Mouse (Mus musculus): ENCODE data around the gene Spsb4. TPM values are rescaled to one million over a fixed set of nuclear protein-coding genes. Genes with fewer than 3 reads are reported as not detected.

The Spsb4 gene
- total and polyA plus RNA-seq, 3 experiments: not detected

DNA sequence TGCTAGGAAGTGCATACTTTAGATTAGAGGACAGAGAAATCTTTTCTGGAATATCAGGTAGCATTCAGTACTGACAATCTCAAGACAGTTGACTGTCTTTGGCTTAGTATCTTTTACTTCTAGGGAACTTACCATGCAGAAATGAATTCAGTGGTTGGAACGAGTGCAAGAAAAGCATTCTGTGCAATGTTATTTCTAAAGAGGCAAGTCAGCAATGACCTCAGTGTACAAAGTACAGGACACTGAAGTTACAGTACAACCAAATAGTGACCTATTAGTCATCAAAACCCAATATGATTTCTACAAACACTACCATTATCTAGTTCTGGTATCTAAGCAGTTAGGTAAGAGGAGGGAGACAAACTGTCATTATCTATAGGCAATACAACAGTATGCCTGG, 51.1 kb downstream of the Spsb4 start:
- Histone ChIP-seq H3K27me3 (ENCODE audit: insufficient read depth, low read length) (no peaks in the 10 kb centered on the region), H3K9me3 (replicated peaks) (no peaks in the 10 kb centered on the region), H3K4me1 (ENCODE audit: insufficient read depth, low read depth, low read length) (no peaks in the 10 kb centered on the region), H3K4me3 (ENCODE audit: low read depth, low read length) (no peak overlapping the region), H3K36me3 (replicated peaks) (no peaks in the 10 kb centered on the region)
- no peak for ATAC-seq (ENCODE audit: extremely low read depth, insufficient number of reproducible peaks, low FRiP score, poor library complexity, severe bottlenecking)
- no peak for DNase-seq (ENCODE audit: low spot score)
- TF ChIP-seq CTCF (IDR thresholded peaks at IDR 0.05; ENCODE audit: low read depth, low read length) (no peak), TAL1 (conservative IDR thresholded peaks at IDR 0.05; ENCODE audit: low read depth, low read length) (no peak), GATA2 (IDR thresholded peaks at IDR 0.05; ENCODE audit: borderline replicate concordance, low read depth, low read length) (no peak), POLR2AphosphoS5 (IDR thresholded peaks at IDR 0.05; ENCODE audit: insufficient replicate concordance, low read depth, low read length) (no peak), GATA1 (IDR thresholded peaks at IDR 0.05; ENCODE audit: borderline replicate concordance, low read length) (no peak)

DNA sequence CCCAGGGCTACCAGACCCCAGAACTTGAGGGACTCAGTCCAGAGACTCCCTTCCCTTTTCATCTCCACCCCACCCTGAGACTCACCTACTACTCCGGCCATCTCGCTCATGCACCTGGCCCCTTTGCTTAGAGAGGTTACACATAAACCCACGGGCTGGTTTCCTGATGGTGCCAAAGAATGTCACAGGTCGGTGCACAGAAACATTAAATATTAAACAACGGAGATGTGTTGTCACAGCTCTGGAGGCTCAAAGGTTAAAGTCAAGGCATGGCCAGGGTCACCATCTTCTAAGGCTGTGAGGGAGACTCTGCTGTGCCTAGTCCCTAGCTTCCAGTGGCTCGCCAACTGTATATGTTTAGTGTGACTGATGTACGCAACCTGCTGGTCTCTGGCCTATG, 52.2 kb downstream of the Spsb4 start:
- Histone ChIP-seq H3K4me1 (ENCODE audit: insufficient read depth, low read depth, low read length) (no peaks in the 10 kb centered on the region), H3K36me3 (replicated peaks) (no peaks in the 10 kb centered on the region), H3K4me3 (ENCODE audit: low read depth, low read length) (no peak overlapping the region), H3K9me3 (replicated peaks) (no peaks in the 10 kb centered on the region; the same call in 1 of the 2 replicates), H3K27me3 (ENCODE audit: insufficient read depth, low read length) (no peaks in the 10 kb centered on the region)
- no peak for DNase-seq (ENCODE audit: low spot score)
- ATAC-seq (ENCODE audit: extremely low read depth, insufficient number of reproducible peaks, low FRiP score, poor library complexity, severe bottlenecking): no peak
- TF ChIP-seq CTCF (IDR thresholded peaks at IDR 0.05; ENCODE audit: low read depth, low read length) (no peak), GATA1 (IDR thresholded peaks at IDR 0.05; ENCODE audit: borderline replicate concordance, low read length) (no peak), TAL1 (conservative IDR thresholded peaks at IDR 0.05; ENCODE audit: low read depth, low read length) (no peak)

DNA sequence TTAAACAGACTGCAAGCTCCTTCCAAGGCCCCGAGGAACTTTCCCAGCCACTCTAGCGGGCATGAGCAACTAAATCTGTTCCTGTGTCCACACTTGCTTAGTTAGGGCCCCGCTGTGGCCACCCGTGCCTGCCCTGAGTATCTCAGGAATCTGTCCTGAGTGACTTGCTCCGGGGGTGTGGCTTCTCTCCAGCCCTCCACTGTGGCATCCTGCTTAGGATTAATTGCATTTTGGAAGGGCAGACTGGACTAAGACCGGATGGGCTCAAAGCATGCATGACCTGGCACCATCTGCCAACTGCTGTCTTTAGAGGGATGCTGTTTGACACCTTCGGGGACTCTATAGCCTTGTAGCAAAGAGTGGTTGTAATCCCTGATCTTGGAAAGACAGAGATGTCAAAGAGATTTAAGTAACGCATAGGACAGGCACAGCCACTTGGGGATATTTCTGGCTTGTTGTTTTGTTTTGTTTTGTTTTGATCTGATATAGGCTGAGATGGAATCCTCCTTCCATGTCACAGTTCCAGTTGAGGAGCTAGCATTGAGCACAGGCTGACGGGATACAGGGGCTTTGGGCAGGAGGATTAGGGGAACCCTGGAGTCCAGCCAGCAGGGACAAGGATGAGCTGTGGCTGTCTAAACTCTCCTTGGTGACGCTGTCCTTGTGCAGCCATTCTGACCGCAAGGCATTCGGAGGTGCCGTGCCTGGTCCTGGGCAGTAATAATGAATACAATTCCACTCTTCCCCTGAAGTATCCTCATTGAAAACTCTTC, 55.0 kb downstream of the Spsb4 start:
- DNase-seq (ENCODE audit: low spot score) (no peak), ATAC-seq (ENCODE audit: extremely low read depth, insufficient number of reproducible peaks, low FRiP score, poor library complexity, severe bottlenecking) (no peak)
- H3K27me3 ChIP-seq (ENCODE audit: insufficient read depth, low read length): no peaks in the 10 kb centered on the region
- no peaks in the 10 kb centered on the region for H3K36me3 ChIP-seq (replicated peaks)
- TF ChIP-seq CTCF (IDR thresholded peaks at IDR 0.05; ENCODE audit: low read depth, low read length): no peak
- no peak for TF ChIP-seq GATA1 (IDR thresholded peaks at IDR 0.05; ENCODE audit: borderline replicate concordance, low read length)
- TF ChIP-seq GATA2 (IDR thresholded peaks at IDR 0.05; ENCODE audit: borderline replicate concordance, low read depth, low read length): no peak
- no peak for TF ChIP-seq POLR2AphosphoS5 (IDR thresholded peaks at IDR 0.05; ENCODE audit: insufficient replicate concordance, low read depth, low read length)
- TF ChIP-seq TAL1 (conservative IDR thresholded peaks at IDR 0.05; ENCODE audit: low read depth, low read length): no peak
- no peaks in the 10 kb centered on the region; the same call in 1 of the 2 replicates for H3K9me3 ChIP-seq (replicated peaks)
- no peak overlapping the region for H3K4me3 ChIP-seq (ENCODE audit: low read depth, low read length)
- no peaks in the 10 kb centered on the region for H3K4me1 ChIP-seq (ENCODE audit: insufficient read depth, low read depth, low read length)

DNA sequence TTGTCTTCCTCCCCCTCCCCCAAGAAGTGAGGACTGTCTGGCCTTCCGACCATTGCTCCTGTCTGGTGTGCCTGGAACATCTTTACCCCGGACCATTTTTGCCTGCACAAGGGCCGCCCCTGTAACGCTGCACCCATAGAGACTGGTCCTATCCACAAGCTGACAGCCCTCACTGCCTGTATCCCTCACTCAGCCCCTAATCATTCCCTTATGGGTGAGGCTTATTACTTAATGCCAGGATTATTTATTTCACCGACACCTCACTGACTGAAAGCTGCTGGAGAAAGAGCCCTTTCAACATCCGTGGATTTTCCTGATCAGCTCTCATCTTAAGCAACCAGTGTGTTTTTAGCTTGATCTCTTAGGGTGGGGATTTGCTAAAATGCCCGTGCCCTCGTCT, 55.9 kb downstream of the Spsb4 start:
- TF ChIP-seq TAL1 (conservative IDR thresholded peaks at IDR 0.05; ENCODE audit: low read depth, low read length): no peak
- no peak for TF ChIP-seq POLR2AphosphoS5 (IDR thresholded peaks at IDR 0.05; ENCODE audit: insufficient replicate concordance, low read depth, low read length)
- TF ChIP-seq GATA2 (IDR thresholded peaks at IDR 0.05; ENCODE audit: borderline replicate concordance, low read depth, low read length): no peak
- no peak for TF ChIP-seq CTCF (IDR thresholded peaks at IDR 0.05; ENCODE audit: low read depth, low read length)
- no peak for TF ChIP-seq GATA1 (IDR thresholded peaks at IDR 0.05; ENCODE audit: borderline replicate concordance, low read length)
- Histone ChIP-seq H3K27me3 (ENCODE audit: insufficient read depth, low read length) (no peaks in the 10 kb centered on the region), H3K4me3 (ENCODE audit: low read depth, low read length) (no peak overlapping the region), H3K36me3 (replicated peaks) (no peaks in the 10 kb centered on the region), H3K9me3 (replicated peaks) (no peaks in the 10 kb centered on the region; the same call in 1 of the 2 replicates), H3K4me1 (ENCODE audit: insufficient read depth, low read depth, low read length) (no peaks in the 10 kb centered on the region)
- ATAC-seq (ENCODE audit: extremely low read depth, insufficient number of reproducible peaks, low FRiP score, poor library complexity, severe bottlenecking): no peak
- DNase-seq (ENCODE audit: low spot score): no peak

DNA sequence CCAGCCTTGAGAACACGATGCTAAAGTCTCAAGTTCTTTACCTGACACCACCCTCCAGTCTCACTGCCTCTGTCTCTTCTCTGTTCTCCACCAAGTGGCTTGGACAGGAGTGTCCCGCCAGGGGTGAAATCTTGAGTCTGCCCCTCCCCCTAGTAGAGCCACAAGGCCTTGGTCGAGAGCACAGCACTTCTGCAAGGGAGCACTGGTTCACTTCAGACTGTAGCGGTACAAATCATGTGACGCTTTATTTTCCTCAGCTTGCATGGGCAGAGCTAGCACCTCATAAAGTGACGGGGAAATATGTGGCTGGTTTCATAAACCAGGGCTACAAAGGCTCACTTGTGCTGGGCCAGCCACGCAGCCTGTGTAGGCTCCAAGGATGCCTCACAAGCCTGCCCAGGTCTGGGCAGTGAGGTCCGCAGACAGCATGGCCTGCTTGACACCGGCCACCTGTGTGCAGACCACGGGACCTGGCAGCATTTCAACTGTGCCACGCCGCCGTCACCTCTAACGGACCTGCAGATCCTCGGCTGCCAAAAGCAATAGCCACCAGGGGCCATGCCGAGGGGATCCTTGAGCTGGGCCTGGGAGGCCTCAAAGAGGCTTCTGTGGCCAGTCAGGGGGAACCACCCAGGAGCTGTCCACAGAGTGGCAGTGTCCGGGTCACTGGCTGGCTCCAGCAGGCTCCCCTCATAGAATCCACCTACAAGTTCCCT, 56.5 kb downstream of the Spsb4 start:
- no peak for ATAC-seq (ENCODE audit: extremely low read depth, insufficient number of reproducible peaks, low FRiP score, poor library complexity, severe bottlenecking)
- no peaks in the 10 kb centered on the region for H3K27me3 ChIP-seq (ENCODE audit: insufficient read depth, low read length)

DNA sequence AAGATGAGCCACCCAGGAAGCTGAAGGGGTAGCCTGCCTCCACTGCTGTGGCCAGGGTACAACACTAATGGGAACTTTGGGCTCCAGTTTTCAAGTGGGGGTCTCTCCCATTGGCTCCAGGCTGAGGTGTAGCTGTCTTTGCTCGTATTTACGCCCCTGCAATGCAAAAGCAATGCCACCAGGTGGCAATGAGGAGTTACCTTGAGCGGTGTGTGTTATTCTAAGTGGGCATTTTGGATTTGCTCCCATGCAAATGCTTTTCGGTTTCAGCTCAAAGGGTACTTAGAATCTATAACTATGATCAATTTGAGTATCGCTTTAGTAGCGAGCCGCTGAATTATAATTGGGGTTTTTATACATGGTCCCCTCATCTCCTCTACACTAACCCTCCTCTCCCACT, 57.6 kb downstream of the Spsb4 start:
- no peak for DNase-seq (ENCODE audit: low spot score)
- no peak for ATAC-seq (ENCODE audit: extremely low read depth, insufficient number of reproducible peaks, low FRiP score, poor library complexity, severe bottlenecking)
- Histone ChIP-seq H3K9me3 (replicated peaks) (no peaks in the 10 kb centered on the region; the same call in 1 of the 2 replicates), H3K36me3 (replicated peaks) (no peaks in the 10 kb centered on the region), H3K27me3 (ENCODE audit: insufficient read depth, low read length) (no peaks in the 10 kb centered on the region), H3K4me3 (ENCODE audit: low read depth, low read length) (no peak overlapping the region), H3K4me1 (ENCODE audit: insufficient read depth, low read depth, low read length) (no peaks in the 10 kb centered on the region)
- TF ChIP-seq TAL1 (conservative IDR thresholded peaks at IDR 0.05; ENCODE audit: low read depth, low read length) (no peak), POLR2AphosphoS5 (IDR thresholded peaks at IDR 0.05; ENCODE audit: insufficient replicate concordance, low read depth, low read length) (no peak)

More for the DNA sequence above, 56.5 kb downstream of the Spsb4 start:
- H3K9me3 ChIP-seq (replicated peaks): no peaks in the 10 kb centered on the region; the same call in 1 of the 2 replicates
- H3K4me1 ChIP-seq (ENCODE audit: insufficient read depth, low read depth, low read length): no peaks in the 10 kb centered on the region
- TF ChIP-seq POLR2AphosphoS5 (IDR thresholded peaks at IDR 0.05; ENCODE audit: insufficient replicate concordance, low read depth, low read length) (no peak), CTCF (IDR thresholded peaks at IDR 0.05; ENCODE audit: low read depth, low read length) (no peak), GATA1 (IDR thresholded peaks at IDR 0.05; ENCODE audit: borderline replicate concordance, low read length) (no peak), TAL1 (conservative IDR thresholded peaks at IDR 0.05; ENCODE audit: low read depth, low read length) (no peak), GATA2 (IDR thresholded peaks at IDR 0.05; ENCODE audit: borderline replicate concordance, low read depth, low read length) (no peak)
- no peaks in the 10 kb centered on the region for H3K36me3 ChIP-seq (replicated peaks)
- no peak for DNase-seq (ENCODE audit: low spot score)
- H3K4me3 ChIP-seq (ENCODE audit: low read depth, low read length): no peak overlapping the region

All from G1E (cell line).